ENCODE assay signal across 33 mouse cellular contexts in genomic region chr9:55324085-55324484, GRCm38 (mm10). TPM values are rescaled to one million over a fixed set of nuclear protein-coding genes. Genes with fewer than 3 reads are reported as not detected.
DNase-seq lines count a peak whose midpoint lies in the region; ATAC-seq and TF ChIP-seq lines count a peak whose summit lies in the region.
"Had no signal": no experiment of that assay in that cellular context is flagged by ENCODE, and none has a peak within 500 bp of the region (broad histone marks: within the 10 kb centered on the region; RNA-seq: fewer than 3 reads in every experiment).

No protein-coding gene starts in this region.

- DNase-seq in kidney, adult 2 months: peak; percentile 10
- no peak for DNase-seq in kidney, adult 9 months
- peak; percentile 69 for DNase-seq in liver, adult 2 months (ENCODE audit: extremely low read depth, low read depth, low spot score)
- DNase-seq in liver, embryonic 11.5 days (ENCODE audit: low spot score): no peak
- peak; percentile 71 for DNase-seq in cerebellum, adult 9-10 months
- DNase-seq in right cerebral cortex, postnatal 25 days: no peak
- no peak for DNase-seq in layer of hippocampus, adult 11-12 months (ENCODE audit: low spot score)
- DNase-seq: adrenal gland, postnatal 10 days; B cell, adult 2 months; embryo, embryonic 11 days; heart, adult 2 months; heart, postnatal 10 days; kidney, adult 11 months; kidney, postnatal 14 days; layer of hippocampus, postnatal 36 days; liver; right cerebral cortex, adult 18-20 months; thymus, adult 18-20 months; thymus, postnatal 25 days had no signal

- no peak for TF ChIP-seq POLR2A in kidney, adult 2 months (IDR thresholded peaks at IDR 0.05; ENCODE audit: low read depth, low read length)
- no peak for TF ChIP-seq POLR2A in liver, adult 2 months (IDR thresholded peaks at IDR 0.05; ENCODE audit: extremely low read depth, insufficient read depth, low read length)

- H3K4me1 ChIP-seq in kidney, adult 2 months (ENCODE audit: control insufficient read depth, insufficient read depth, low read length): no peaks in the 10 kb centered on the region
- peaks cover 8% of the 10 kb centered on the region; the same call in 1 of the 2 replicates for H3K4me1 ChIP-seq in liver, adult 2 months (ENCODE audit: control insufficient read depth, insufficient read depth, low read length)
- H3K4me1 ChIP-seq in liver, embryonic 11.5 days (replicated peaks; ENCODE audit: control insufficient read depth, insufficient read depth, low read length): no peaks in the 10 kb centered on the region; the same call in 1 of the 2 replicates
- H3K4me1 ChIP-seq: embryonic facial prominence, embryonic 12.5 days had no signal

- peaks cover 2% of the 10 kb centered on the region for H3K27me3 ChIP-seq in kidney, adult 2 months (replicated peaks; ENCODE audit: control insufficient read depth, insufficient read depth, low read length)
- no peaks in the 10 kb centered on the region for H3K27me3 ChIP-seq in liver, adult 2 months (ENCODE audit: control insufficient read depth, insufficient read depth, low read length)
- peaks cover 61% of the 10 kb centered on the region for H3K27me3 ChIP-seq in liver, embryonic 11.5 days (replicated peaks; ENCODE audit: control insufficient read depth, insufficient read depth, low read length)

- TF ChIP-seq CTCF in kidney, adult 2 months (conservative IDR thresholded peaks at IDR 0.05; ENCODE audit: insufficient read depth, insufficient read length, low read depth, low read length): no peak
- TF ChIP-seq CTCF in liver, adult 2 months (IDR thresholded peaks at IDR 0.05; ENCODE audit: low read depth, low read length): no peak

- no peaks in the 10 kb centered on the region for H3K9me3 ChIP-seq in liver, embryonic 11.5 days (ENCODE audit: control insufficient read depth, low read length)
- H3K9me3 ChIP-seq: embryonic facial prominence, embryonic 12.5 days; forebrain, embryonic 15.5 days; heart, embryonic 13.5 days; hindbrain, embryonic 15.5 days; lung, embryonic 15.5 days; midbrain, embryonic 10.5 days; neural tube, embryonic 12.5 days had no signal

- H3K4me3 ChIP-seq in kidney, adult 2 months (ENCODE audit: insufficient read depth, low read depth, low read length): no peak overlapping the region
- peak overlapping the region; percentile 22; the same call in 1 of the 2 replicates for H3K4me3 ChIP-seq in liver, adult 2 months (ENCODE audit: insufficient read depth, low read depth, low read length)
- H3K4me3 ChIP-seq in liver, embryonic 11.5 days (ENCODE audit: low read depth, low read length): no peak overlapping the region
- H3K4me3 ChIP-seq: embryonic facial prominence, embryonic 12.5 days; forebrain, embryonic 15.5 days; heart, adult 2 months; heart, embryonic 13.5 days; hindbrain, embryonic 15.5 days; lung, embryonic 15.5 days; midbrain, embryonic 10.5 days; myocyte; neural tube, embryonic 12.5 days had no signal

- H3K36me3 ChIP-seq in kidney, adult 2 months (ENCODE audit: control insufficient read depth, insufficient read depth, low read length): no peaks in the 10 kb centered on the region
- no peaks in the 10 kb centered on the region for H3K36me3 ChIP-seq in liver, adult 2 months (ENCODE audit: control insufficient read depth, insufficient read depth, low read length)
- no peaks in the 10 kb centered on the region for H3K36me3 ChIP-seq in liver, embryonic 11.5 days (ENCODE audit: control insufficient read depth, insufficient read depth, low read length)
- H3K36me3 ChIP-seq: embryonic facial prominence, embryonic 12.5 days; forebrain, embryonic 15.5 days; heart, embryonic 13.5 days; hindbrain, embryonic 15.5 days; lung, embryonic 15.5 days; midbrain, embryonic 10.5 days; neural tube, embryonic 12.5 days had no signal

- no peak overlapping the region for H3K4me2 ChIP-seq in liver, embryonic 11.5 days
- H3K4me2 ChIP-seq: embryonic facial prominence, embryonic 12.5 days; forebrain, embryonic 15.5 days; heart, embryonic 13.5 days; hindbrain, embryonic 15.5 days; lung, embryonic 15.5 days; neural tube, embryonic 12.5 days had no signal

- 0 out of 2 replicates have a peak overlapping the region, but pooled peaks have one; percentile 12 for H3K9ac ChIP-seq in liver, adult 2 months (ENCODE audit: low read depth, low read length)
- no peak overlapping the region for H3K9ac ChIP-seq in liver, embryonic 11.5 days (ENCODE audit: low read depth, low read length)
- H3K9ac ChIP-seq: embryonic facial prominence, embryonic 12.5 days; forebrain, embryonic 15.5 days; heart, embryonic 13.5 days; hindbrain, embryonic 15.5 days; lung, embryonic 15.5 days; neural tube, embryonic 12.5 days had no signal

- no peak for ATAC-seq in liver, embryonic 11.5 days (replicated peaks; ENCODE audit: low FRiP score)
- ATAC-seq: activated CD4-positive, CD25-positive, alpha-beta regulatory T cell, adult 4 months; forebrain, embryonic 15.5 days; inflammation-experienced regulatory T-cells, adult 6 months; midbrain, embryonic 16.5 days had no signal

- WGBS in kidney, adult 2 months: 42% methylated on average over 8 of the region's 8 CpGs
- 32% methylated on average over 8 of the region's 8 CpGs for WGBS in liver, adult 2 months
- whole genome bisulfite sequencing in liver, embryonic 11.5 days: 53% methylated on average over 8 of the region's 8 CpGs

- no peak overlapping the region for H3K27ac ChIP-seq in kidney, adult 2 months (ENCODE audit: insufficient read depth, low read depth, low read length)
- no peak overlapping the region for H3K27ac ChIP-seq in liver, adult 2 months (replicated peaks; ENCODE audit: insufficient read depth, low read depth, low read length)
- no peak overlapping the region for H3K27ac ChIP-seq in liver, embryonic 11.5 days (ENCODE audit: low read depth, low read length)
- H3K27ac ChIP-seq: embryonic facial prominence, embryonic 12.5 days; forebrain, embryonic 15.5 days; heart, adult 2 months; heart, embryonic 13.5 days; hindbrain, embryonic 15.5 days; lung, embryonic 15.5 days; midbrain, embryonic 10.5 days; neural tube, embryonic 12.5 days; stomach, postnatal 0 days had no signal

- no peaks in the 10 kb centered on the region for H3K79me2 ChIP-seq in liver, adult 2 months (ENCODE audit: control insufficient read depth, insufficient read depth, low read length)

RNA-seq across cellular contexts. Expression of gene Nrg4, which starts 2.6 kb away (rescaled TPM):
- 8.3 and 11.4 TPM in 2 replicates for polyA plus RNA-seq in kidney, adult 2 months (2012; rRNA removed)
- 24.2 and 24.7 TPM in 2 replicates for total RNA-seq in liver, adult 2 months (2014; rRNA removed)
- 4.5 and 5.3 TPM in 2 replicates for polyA plus RNA-seq in liver, adult 2 months (2012; rRNA removed)
- 1.1 TPM in 2 replicates for polyA plus RNA-seq in liver, embryonic 11.5 days (2014; fragmentation: Nextera tagmentation; extraction: Ambion mirVana)

RNA-seq across cellular contexts. Expression of gene Tmem266, which starts 2.6 kb away (rescaled TPM):
- polyA plus RNA-seq in kidney, adult 2 months (2012; rRNA removed): 0.23 and 0.31 TPM in 2 replicates
- total RNA-seq in liver, adult 2 months (2014; rRNA removed): 1.5 TPM in 2 replicates
- 1.5 and 1.7 TPM in 2 replicates for polyA plus RNA-seq in liver, adult 2 months (2012; rRNA removed)
- 0.09 TPM in 1 of 2 replicates, not detected in the other for polyA plus RNA-seq in liver, embryonic 11.5 days (2014; fragmentation: Nextera tagmentation; extraction: Ambion mirVana)
- total RNA-seq: hematopoietic stem cell, adult 5-6 weeks; megakaryocyte progenitor cell, adult 5-6 weeks had no signal
- polyA plus RNA-seq: activated CD4-positive, CD25-positive, alpha-beta regulatory T cell, adult 4 months; inflammation-experienced regulatory T-cells, adult 6 months; myocyte had no signal

Comparison
In these comparisons a context has a peak if more than half of its experiments do, and no peak if none do; other contexts are left out.
1. DNase-seq: peak in kidney, adult 2 months (single experiment), liver, adult 2 months (single experiment) and cerebellum, adult 9-10 months (single experiment); none in kidney, adult 9 months (single experiment), liver, embryonic 11.5 days (single experiment), right cerebral cortex, postnatal 25 days (single experiment) and layer of hippocampus, adult 11-12 months (single experiment).